Mouse (Mus musculus): Measurements from ENCODE around the gene Rps6ka1.

Gene Rps6ka1

GRCm38 (mm10) chr4:133820806-133821560 is 66.6 kb downstream of the Rps6ka1 start:
- DNase-seq (ENCODE audit: low spot score in 2 of 2) = no peak

- DNase-seq (ENCODE audit: low spot score in 2 of 2) = no peak
Measured at GRCm38 (mm10) chr4:133820166-133820565, 67.4 kb downstream of the Rps6ka1 start.

- no peak for DNase-seq (ENCODE audit: low spot score in 2 of 2)
Measured at GRCm38 (mm10) chr4:133817356-133817755, 70.2 kb downstream of the Rps6ka1 start.

GRCm38 (mm10) chr4:133816504-133816875 is 71.1 kb downstream of the Rps6ka1 start:
- no peak for DNase-seq (ENCODE audit: low spot score in 2 of 2)

- DNase-seq (ENCODE audit: low spot score in 2 of 2) = no peak
Measured at GRCm38 (mm10) chr4:133815635-133816503, 71.7 kb downstream of the Rps6ka1 start.

- DNase-seq (ENCODE audit: low spot score in 2 of 2) = no peak
Measured at GRCm38 (mm10) chr4:133814804-133815515, 72.6 kb downstream of the Rps6ka1 start.

GRCm38 (mm10) chr4:133813992-133814803 is 73.4 kb downstream of the Rps6ka1 start:
- DNase-seq (ENCODE audit: low spot score in 2 of 2) = peak; percentile 62 to 76

- peak; percentile 85 to 90 for DNase-seq (ENCODE audit: low spot score in 2 of 2)
Measured at GRCm38 (mm10) chr4:133813174-133813991, 74.2 kb downstream of the Rps6ka1 start.

GRCm38 (mm10) chr4:133804401-133805263 is 83.0 kb downstream of the Rps6ka1 start:
- DNase-seq (ENCODE audit: low spot score in 2 of 2) = no peak

- no peak for DNase-seq (ENCODE audit: low spot score in 2 of 2)
Measured at GRCm38 (mm10) chr4:133800589-133800988, 87.0 kb downstream of the Rps6ka1 start.
